Mouse (Mus musculus) MEL (cell line): ENCODE measurements around the gene Dnajb7. TPM values are rescaled to one million over a fixed set of nuclear protein-coding genes. Genes with fewer than 3 reads are reported as not detected.

Experiments
- DNase-seq: peaks from one replicate; pipeline ENCODE4 v3.0.0; 2011; ENCODE audit warnings: low read depth, low spot score
- H3K27ac ChIP-seq: 2 replicates; pipeline ENCODE4 v1.5.1; 2012; ENCODE audit warnings: low read depth, mild to moderate bottlenecking, control low read depth, low read length, moderate library complexity; ENCODE audit not compliant: control insufficient read depth
- H3K27me3 ChIP-seq, 2 experiments: fragments of 150-350 bp in 1 of 2; sonication (generic) in 1 of 2; 2 replicates each; pipeline ENCODE4 v1.6.1; 2012; ENCODE audit warnings: low read length in 2 of 2, mild to moderate bottlenecking in 2 of 2, improper control_type of control experiment in 1 of 2, moderate library complexity in 1 of 2; ENCODE audit not compliant: insufficient read depth in 2 of 2, control insufficient read depth in 1 of 2
- H3K36me3 ChIP-seq, 2 experiments: 2 replicates each; pipeline ENCODE4 v1.6.1; 2012 to 2014; ENCODE audit warnings: low read length in 2 of 2, improper control_type of control experiment in 1 of 2, inconsistent platforms in 1 of 2, mild to moderate bottlenecking in 1 of 2; ENCODE audit not compliant: insufficient read depth in 2 of 2, control insufficient read depth in 1 of 2
- H3K4me1 ChIP-seq, 2 experiments: fragments of 150-350 bp in 1 of 2; sonication (generic) in 1 of 2; 2 replicates each; pipeline ENCODE4 v1.6.1; 2012; ENCODE audit warnings: low read length in 2 of 2, improper control_type of control experiment in 1 of 2, mild to moderate bottlenecking in 1 of 2; ENCODE audit not compliant: insufficient read depth in 2 of 2, control insufficient read depth in 1 of 2
- H3K4me3 ChIP-seq, 2 experiments: fragments of 150-350 bp in 1 of 2; sonication (generic) in 1 of 2; 2 replicates each; pipeline ENCODE4 v1.5.1; 2012; ENCODE audit warnings: low read depth in 2 of 2, low read length in 2 of 2, mild to moderate bottlenecking in 2 of 2, moderate library complexity in 2 of 2, control low read depth in 1 of 2, improper control_type of control experiment in 1 of 2; ENCODE audit not compliant: control insufficient read depth in 1 of 2, insufficient read depth in 1 of 2
- H3K79me2 ChIP-seq: 2 replicates; pipeline ENCODE4 v1.6.1; 2012; ENCODE audit warnings: mild to moderate bottlenecking, low read length, moderate library complexity; ENCODE audit not compliant: control insufficient read depth, poor library complexity, insufficient read depth
- H3K9ac ChIP-seq: 2 replicates; pipeline ENCODE4 v1.6.1; 2012; ENCODE audit warnings: low read depth, mild to moderate bottlenecking, control low read depth, low read length, moderate library complexity; ENCODE audit not compliant: control insufficient read depth, poor library complexity, severe bottlenecking
- H3K9me3 ChIP-seq: fragments of 150-350 bp; sonication (generic); replicated peaks from 2 replicates; pipeline ENCODE4 v1.6.1; 2012; ENCODE audit warnings: mild to moderate bottlenecking, low read length, improper control_type of control experiment, moderate library complexity; ENCODE audit not compliant: insufficient read depth
- BHLHE40 ChIP-seq: IDR thresholded peaks from 2 replicates; pipeline ENCODE4 v1.6.1; 2012; ENCODE audit warnings: low read depth, mild to moderate bottlenecking, inconsistent platforms, low read length, improper control_type of control experiment, borderline replicate concordance
- CHD2 ChIP-seq: IDR thresholded peaks from 2 replicates; pipeline ENCODE4 v1.6.1; 2011; ENCODE audit warnings: low read length, improper control_type of control experiment
- E2F4 ChIP-seq: IDR thresholded peaks from 2 replicates; pipeline ENCODE4 v1.6.1; 2011; ENCODE audit warnings: low read depth, low read length, improper control_type of control experiment, borderline replicate concordance
- ETS1 ChIP-seq: IDR thresholded peaks from 2 replicates; pipeline ENCODE4 v1.6.1; 2012; ENCODE audit warnings: low read depth, mild to moderate bottlenecking, inconsistent platforms, low read length, improper control_type of control experiment, moderate library complexity
- KAT2A ChIP-seq: conservative IDR thresholded peaks from 2 replicates; pipeline ENCODE4 v1.6.1; 2012; ENCODE audit warnings: low read depth, low read length, improper control_type of control experiment, inconsistent platforms
- MEF2A ChIP-seq: IDR thresholded peaks from 2 replicates; pipeline ENCODE4 v1.6.1; 2014; ENCODE audit warnings: low read depth, mild to moderate bottlenecking, inconsistent platforms, low read length, improper control_type of control experiment; ENCODE audit not compliant: poor library complexity, insufficient replicate concordance, severe bottlenecking; ENCODE audit errors: extremely low read depth
- MYB ChIP-seq: IDR thresholded peaks from 2 replicates; pipeline ENCODE4 v1.6.1; 2011; ENCODE audit warnings: mild to moderate bottlenecking, low read depth, low read length, improper control_type of control experiment
- NELFE ChIP-seq: IDR thresholded peaks from 2 replicates; pipeline ENCODE4 v1.6.1; 2011; ENCODE audit warnings: low read depth, low read length, improper control_type of control experiment
- NRF1 ChIP-seq: IDR thresholded peaks from 2 replicates; pipeline ENCODE4 v1.6.1; 2014; ENCODE audit warnings: low read depth, mild to moderate bottlenecking, inconsistent platforms, low read length, improper control_type of control experiment, moderate library complexity; ENCODE audit not compliant: poor library complexity, insufficient read depth, severe bottlenecking
- POLR2A ChIP-seq, 2 experiments: IDR thresholded peaks; 2 replicates each; pipeline ENCODE4 v1.6.1; 2011 to 2012; ENCODE audit warnings: low read length in 2 of 2, mild to moderate bottlenecking in 2 of 2, control low read depth in 1 of 2, improper control_type of control experiment in 1 of 2, low read depth in 1 of 2, moderate library complexity in 1 of 2; ENCODE audit not compliant: control insufficient read depth in 1 of 2, insufficient read depth in 1 of 2, poor library complexity in 1 of 2
- POLR2AphosphoS2 ChIP-seq: IDR thresholded peaks from 2 replicates; pipeline ENCODE4 v1.6.1; 2011; ENCODE audit warnings: low read length, improper control_type of control experiment
- POLR2AphosphoS5 ChIP-seq: IDR thresholded peaks from 2 replicates; pipeline ENCODE4 v1.6.1; 2012; ENCODE audit warnings: low read depth, borderline replicate concordance, mild to moderate bottlenecking, inconsistent platforms, low read length, moderate library complexity, mixed read lengths
- RAD21 ChIP-seq: IDR thresholded peaks from 2 replicates; pipeline ENCODE4 v1.6.1; 2011; ENCODE audit warnings: mild to moderate bottlenecking, low read depth, low read length, improper control_type of control experiment
- SIN3A ChIP-seq: IDR thresholded peaks from 2 replicates; pipeline ENCODE4 v1.6.1; 2012; ENCODE audit warnings: low read length, improper control_type of control experiment, inconsistent platforms
- SMC3 ChIP-seq: IDR thresholded peaks from 2 replicates; pipeline ENCODE4 v1.6.1; 2011; ENCODE audit warnings: low read depth, low read length, improper control_type of control experiment
- TAL1 ChIP-seq: IDR thresholded peaks from 2 replicates; pipeline ENCODE4 v1.6.1; 2012; ENCODE audit warnings: mild to moderate bottlenecking, inconsistent platforms, low read length, moderate library complexity, mixed read lengths
- TBP ChIP-seq: IDR thresholded peaks from 2 replicates; pipeline ENCODE4 v1.8.0; 2011; ENCODE audit warnings: low read depth, low read length, improper control_type of control experiment
- TCF12 ChIP-seq: IDR thresholded peaks from 2 replicates; pipeline ENCODE4 v1.6.1; 2014; ENCODE audit warnings: low read depth, mild to moderate bottlenecking, inconsistent platforms, low read length, improper control_type of control experiment, moderate library complexity
- USF1 ChIP-seq: IDR thresholded peaks from 2 replicates; pipeline ENCODE4 v1.6.1; 2014; ENCODE audit warnings: low read depth, mild to moderate bottlenecking, inconsistent platforms, low read length, improper control_type of control experiment, moderate library complexity
- ZC3H11A ChIP-seq: IDR thresholded peaks from 2 replicates; pipeline ENCODE4 v1.6.1; 2012; ENCODE audit warnings: low read depth, mild to moderate bottlenecking, inconsistent platforms, low read length, improper control_type of control experiment
- ZMIZ1 ChIP-seq: IDR thresholded peaks from 2 replicates; pipeline ENCODE4 v1.6.1; 2012; ENCODE audit warnings: low read depth, mild to moderate bottlenecking, inconsistent platforms, low read length, improper control_type of control experiment, moderate library complexity
- ZNF384 ChIP-seq: IDR thresholded peaks from 2 replicates; pipeline ENCODE4 v1.6.1; 2012; ENCODE audit warnings: low read depth, mild to moderate bottlenecking, inconsistent platforms, low read length, improper control_type of control experiment
- polyA plus RNA-seq, 2 experiments: library from polyadenylated mRNA; stranded (reverse) in 1 of 2; unstranded in 1 of 2; fragments of >175 nt in 1 of 2; fragments of >200 nt in 1 of 2; gene quantifications; 2 replicates each; pipeline versions ENCODE4 v1.2.1 to v1.2.4; 2012; ENCODE audit warnings: low replicate concordance in 2 of 2, low read depth in 1 of 2; ENCODE audit not compliant: insufficient read length in 2 of 2, insufficient read depth in 1 of 2, missing spikeins in 1 of 2
- total RNA-seq: library from RNA; depleted of rRNA; stranded (reverse); fragments of 300-350 nt; gene quantifications from 2 replicates; pipeline ENCODE4 v1.2.3, GENCODE M21; 2012

The Dnajb7 gene
- total and polyA plus RNA-seq, 3 experiments: 0.17 TPM; not detected in 2

DNA sequence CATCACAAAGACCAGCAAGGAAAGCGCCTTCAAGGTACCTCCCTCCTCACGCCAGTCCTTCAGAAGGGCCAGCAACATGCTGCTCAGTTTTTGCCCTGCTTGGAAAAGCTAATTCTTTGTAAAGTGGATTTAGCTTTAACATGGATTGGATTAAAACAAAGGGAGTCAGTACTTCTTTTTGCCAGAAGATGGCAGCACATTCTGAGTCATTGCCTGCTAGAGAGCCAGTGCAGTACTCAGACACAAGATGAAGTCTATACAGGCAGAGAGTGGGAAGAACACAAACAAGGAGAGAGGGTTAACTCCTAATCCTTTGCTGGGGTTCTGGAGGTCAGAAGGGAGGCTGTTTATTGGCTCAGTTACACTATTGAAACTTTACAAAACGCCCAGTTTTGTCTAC is 40.4 kb upstream of the Dnajb7 start (continued):
- TF ChIP-seq ZNF384: no peak
- no peak for TF ChIP-seq MEF2A
- no peak for TF ChIP-seq POLR2A (IDR thresholded peaks at IDR 0.05; ENCODE audit: control insufficient read depth in 1 of 2, insufficient read depth in 1 of 2, low read depth in 1 of 2, low read length in 2 of 2, poor library complexity in 1 of 2)
- TF ChIP-seq TAL1: no peak
- TF ChIP-seq ETS1: no peak
- TF ChIP-seq CHD2: no peak
- no peak for TF ChIP-seq TCF12
- no peak for TF ChIP-seq NELFE
- no peak for TF ChIP-seq KAT2A
- TF ChIP-seq MYB: no peak
- TF ChIP-seq BHLHE40: no peak
- no peak for TF ChIP-seq USF1
- TF ChIP-seq TBP: no peak
- TF ChIP-seq E2F4: no peak
- peak; percentile 64 for TF ChIP-seq ZC3H11A
- TF ChIP-seq POLR2AphosphoS5: no peak
- no peak for TF ChIP-seq POLR2AphosphoS2
- peak; percentile 83 for TF ChIP-seq RAD21

DNA sequence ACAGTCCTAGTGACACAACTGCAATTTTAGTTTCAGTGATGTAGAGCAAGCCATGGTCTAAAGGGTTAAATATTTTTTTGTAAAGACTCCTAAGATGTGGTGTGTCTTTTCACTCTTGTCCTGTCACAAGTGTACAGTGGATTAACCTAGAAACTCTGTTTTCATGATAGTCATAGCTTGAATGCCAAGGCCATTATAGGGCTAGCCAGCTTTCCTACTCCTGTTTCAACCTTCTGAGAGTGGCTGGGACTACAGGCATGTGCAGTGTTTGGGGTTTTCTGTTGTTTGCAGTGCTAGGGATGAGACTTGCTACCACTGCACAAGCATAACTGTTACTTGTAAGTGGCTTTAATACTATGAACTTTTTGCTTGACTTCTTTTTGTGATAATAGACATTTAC is 31.1 kb upstream of the Dnajb7 start:
- Histone ChIP-seq H3K9me3 (no peaks in the 10 kb centered on the region), H3K4me1 (no peaks in the 10 kb centered on the region), H3K4me3 (no peak overlapping the region), H3K36me3 (peaks cover 0 to 1% of the 10 kb centered on the region in 2 experiments; a peak in 1 of 4 replicates), H3K9ac (no peak overlapping the region), H3K27me3 (no peaks in the 10 kb centered on the region), H3K27ac (no peak overlapping the region), H3K79me2 (no peaks in the 10 kb centered on the region)
- TF ChIP-seq SMC3 (no peak), USF1 (no peak), NRF1 (no peak), POLR2AphosphoS2 (no peak), SIN3A (no peak), ZMIZ1 (no peak), POLR2AphosphoS5 (no peak)
- no peak for DNase-seq
